Mouse (Mus musculus) telencephalon, adult 2 months (tissue): ENCODE measurements at regions not wholly inside any gene's neighbourhood (a gene's known extent, or its start where the extent isn't known, plus 50 kb on each side); places are given as distances from the start of the nearest gene placed in this dataset.
A peak's percentile ranks its signal among the peaks of the same experiment; 100 is the strongest.
"Not testable (repeated sequence)": the region's sequence is repeated elsewhere in the genome, so short reads cannot be mapped to it uniquely, and the experiment has no call there.

ENCODE experiments used
- DNase-seq: peaks from one replicate; pipeline ENCODE4 v3.0.0-alpha.2; 2011; ENCODE audit warnings: low read depth, low spot score

- peak; percentile 29 for DNase-seq
Measured at GRCm38 (mm10) chr8:35123196-35123621, 642.4 kb upstream of the Gm19410 start.

GRCm38 (mm10) chr8:35125179-35125578, 640.4 kb upstream of the Gm19410 start:
- no peak for DNase-seq

DNA sequence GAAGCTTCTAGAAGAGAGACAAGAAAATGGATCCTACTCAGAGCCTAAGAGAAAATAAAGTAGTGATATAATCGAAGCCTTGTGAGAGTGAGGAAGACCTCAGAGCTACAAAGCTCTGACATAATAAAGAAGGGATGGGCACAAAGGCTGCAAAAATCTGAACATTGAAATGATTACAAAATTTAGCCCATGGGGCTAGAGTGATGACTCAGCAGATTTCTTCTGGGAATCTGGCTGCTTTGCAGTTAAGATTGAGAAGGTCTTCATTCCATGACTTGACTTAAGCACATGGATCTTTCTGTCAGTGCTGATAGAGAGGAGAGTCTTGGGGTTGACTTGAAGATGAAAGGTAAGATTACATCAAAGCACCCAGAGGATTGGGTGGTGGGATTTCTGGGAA, 633.3 kb upstream of the Gm19410 start:
- no peak for DNase-seq

DNA sequence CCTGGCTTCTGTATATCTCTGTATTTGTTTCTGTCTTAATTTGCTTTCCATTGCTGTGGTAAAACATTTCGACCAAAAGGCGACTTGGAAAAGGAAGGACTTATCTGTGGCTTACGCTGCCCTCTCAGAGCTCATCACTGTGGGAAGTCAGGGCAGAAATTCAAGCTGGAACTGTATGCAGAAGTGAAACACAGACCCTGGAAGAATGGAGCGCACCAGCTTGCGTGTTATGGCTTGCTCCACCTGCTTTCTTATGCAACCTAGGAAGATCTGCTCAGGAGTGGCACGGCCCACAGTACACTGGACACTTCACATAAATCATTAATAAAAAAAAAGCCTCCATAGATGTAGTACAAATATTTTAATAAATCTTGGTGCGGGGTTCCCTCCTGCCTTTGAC, 630.0 kb upstream of the Gm19410 start:
- DNase-seq, result no peak

- no peak for DNase-seq
Measured at GRCm38 (mm10) chr8:35136643-35137042, 628.9 kb upstream of the Gm19410 start.

DNA sequence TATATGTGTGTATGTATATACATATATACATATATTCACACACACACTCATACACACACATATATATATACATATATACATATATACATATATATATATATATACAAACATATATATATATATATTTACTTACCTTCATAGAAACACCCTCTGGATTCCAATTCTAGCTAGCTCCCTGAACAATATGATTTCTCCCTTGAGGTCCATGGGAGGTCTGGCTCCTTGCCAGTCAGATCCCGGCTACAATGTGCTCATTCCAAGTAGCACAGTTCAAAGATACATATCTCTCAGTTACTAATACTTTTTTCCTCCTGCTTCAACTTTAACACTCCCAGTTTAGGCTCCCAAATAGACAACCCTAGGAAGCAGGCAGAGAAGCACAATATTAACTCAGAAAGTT, 624.8 kb upstream of the Gm19410 start:
- DNase-seq, result no peak

DNA sequence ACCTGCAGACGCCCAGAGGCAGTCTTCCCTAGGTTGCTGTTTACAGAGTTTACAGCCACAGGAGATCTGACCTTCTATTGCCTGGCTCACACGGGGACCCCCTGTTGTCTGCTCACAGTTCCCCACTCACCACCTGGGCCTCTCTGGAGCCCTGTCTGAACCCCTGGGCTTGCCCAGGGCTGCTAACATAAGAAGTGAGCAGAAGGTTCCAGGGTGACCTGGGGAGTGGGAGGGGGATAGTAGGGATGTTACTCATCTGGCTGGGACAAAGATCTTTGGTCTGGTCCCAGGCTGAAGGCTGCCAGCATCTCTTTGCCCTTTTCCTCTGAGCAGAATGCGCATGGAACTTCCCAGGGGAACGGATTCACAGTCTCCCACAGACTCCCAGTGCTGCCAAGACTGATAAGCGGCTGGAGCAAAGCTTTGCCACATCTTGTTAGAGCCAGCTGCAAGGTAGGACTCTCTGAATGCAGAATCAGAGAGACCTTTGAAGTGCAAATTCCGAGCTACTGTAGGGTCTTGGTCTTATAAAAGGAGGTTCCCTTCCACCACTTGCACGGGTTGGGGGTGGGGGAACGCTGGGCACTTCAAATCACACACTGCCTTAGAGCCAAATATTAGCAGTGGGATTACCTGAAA, 622.5 kb upstream of the Gm19410 start:
- DNase-seq, result no peak

- no peak for DNase-seq
Measured at GRCm38 (mm10) chr8:35143684-35144083, 621.9 kb upstream of the Gm19410 start.

- no peak for DNase-seq
Measured at GRCm38 (mm10) chr8:35144401-35144800, 621.2 kb upstream of the Gm19410 start.

GRCm38 (mm10) chr8:35147481-35147880, 618.1 kb upstream of the Gm19410 start:
- DNase-seq, result no peak

DNA sequence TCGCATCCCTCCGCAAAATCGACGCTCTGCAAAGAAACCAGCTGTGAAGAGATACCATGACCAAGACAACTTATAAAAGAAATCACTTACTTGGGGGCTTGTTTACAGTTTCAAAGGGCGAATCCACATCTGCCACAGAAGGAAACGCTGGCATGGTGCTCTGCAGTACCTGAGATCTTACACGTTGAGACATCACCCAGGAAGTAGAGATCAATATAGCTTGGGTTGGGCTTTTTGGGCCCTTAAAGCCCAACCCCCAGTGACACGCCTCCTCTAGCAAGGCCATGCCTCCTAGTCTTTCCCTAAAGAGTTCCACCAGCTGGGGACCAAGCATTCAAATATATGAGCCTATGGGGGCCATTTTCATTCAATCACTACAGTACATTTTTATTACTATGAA, 617.6 kb upstream of the Gm19410 start:
- DNase-seq, result no peak

DNA sequence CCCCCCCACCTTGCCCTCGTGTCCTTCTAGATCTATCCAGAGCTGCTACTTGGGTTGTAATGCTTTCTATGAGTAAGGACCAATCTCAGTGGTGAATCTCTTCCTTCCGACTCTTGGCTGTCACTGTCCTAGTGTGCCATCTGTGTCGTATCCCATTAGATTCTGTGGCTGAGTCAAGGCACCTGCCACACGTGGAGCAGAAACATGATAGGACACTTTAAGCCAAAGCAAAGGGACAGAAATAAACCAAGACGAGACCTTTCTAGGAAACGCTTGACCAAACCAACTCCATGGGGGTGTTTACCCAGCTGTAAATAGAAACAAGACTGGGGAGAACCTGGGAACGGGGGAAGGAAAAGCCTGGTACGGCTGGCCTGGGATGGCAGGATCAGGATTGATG, 613.0 kb upstream of the Gm19410 start:
- no peak for DNase-seq

DNA sequence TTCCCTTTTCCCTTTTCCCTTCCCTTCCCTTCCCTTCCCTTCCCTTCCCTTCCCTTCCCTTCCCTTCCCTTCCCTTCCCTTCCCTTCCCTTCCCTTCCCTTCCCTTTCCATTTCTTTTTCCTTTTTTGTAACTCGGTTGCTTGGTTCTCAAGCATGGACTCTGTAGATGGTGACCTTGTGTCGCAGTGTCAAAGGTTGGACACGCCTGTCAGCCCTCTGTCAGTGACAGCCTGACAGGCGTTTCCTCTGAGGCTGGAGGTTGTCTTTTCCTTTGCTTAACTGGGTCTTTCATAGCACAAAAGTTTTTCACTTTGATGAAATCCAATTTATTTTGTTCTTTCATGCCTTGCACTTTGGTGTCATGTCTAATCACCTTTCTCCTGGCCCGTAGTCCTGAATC, 609.3 kb upstream of the Gm19410 start:
- DNase-seq, result no peak

GRCm38 (mm10) chr8:35157711-35158110, 607.9 kb upstream of the Gm19410 start:
- peak; percentile 42 for DNase-seq

GRCm38 (mm10) chr8:35159329-35159728, 606.3 kb upstream of the Gm19410 start:
- no peak for DNase-seq

GRCm38 (mm10) chr8:35160230-35160629, 605.4 kb upstream of the Gm19410 start:
- no peak for DNase-seq

GRCm38 (mm10) chr8:35162166-35162565, 603.4 kb upstream of the Gm19410 start:
- DNase-seq, result not testable (repeated sequence)

GRCm38 (mm10) chr8:35166611-35167010, 599.0 kb upstream of the Gm19410 start:
- DNase-seq, result no peak

DNA sequence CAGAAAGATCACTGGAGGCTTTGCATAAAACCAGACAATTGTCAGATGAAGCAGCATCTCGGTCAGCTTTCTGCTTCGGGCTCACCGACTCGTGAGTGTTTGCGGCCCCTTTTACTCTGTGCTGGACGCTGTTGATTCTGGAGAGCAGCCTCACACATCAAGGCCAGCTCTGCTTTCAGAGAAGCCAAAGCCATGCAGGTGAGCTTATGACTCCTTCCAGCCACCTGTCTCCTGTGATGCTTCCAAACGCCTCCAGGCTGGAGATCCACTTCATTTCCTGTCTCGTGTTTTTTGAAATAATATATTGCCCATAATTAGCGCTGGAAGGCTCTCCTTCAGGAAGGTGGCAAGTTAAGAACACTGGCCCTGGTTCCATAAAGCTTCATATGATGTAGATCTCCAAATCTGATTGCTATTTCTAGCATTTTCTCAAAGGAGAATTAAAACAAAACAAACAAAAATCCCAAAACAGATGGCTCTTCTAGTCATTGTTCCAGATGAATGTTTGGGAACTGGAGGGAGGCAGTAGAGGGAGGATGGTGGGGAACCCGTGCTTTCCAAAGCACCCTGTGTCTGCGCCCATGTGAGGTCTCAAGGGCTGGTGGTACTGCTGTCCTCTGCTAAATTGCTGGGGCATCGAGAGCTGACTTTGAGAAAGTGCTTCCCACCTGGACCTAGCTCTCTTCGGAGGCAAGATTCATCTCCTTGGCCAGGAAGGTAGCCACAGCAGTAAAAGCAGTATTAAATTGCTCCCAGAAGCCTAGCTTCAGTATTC, 593.9 kb upstream of the Gm19410 start:
- no peak for DNase-seq

DNA sequence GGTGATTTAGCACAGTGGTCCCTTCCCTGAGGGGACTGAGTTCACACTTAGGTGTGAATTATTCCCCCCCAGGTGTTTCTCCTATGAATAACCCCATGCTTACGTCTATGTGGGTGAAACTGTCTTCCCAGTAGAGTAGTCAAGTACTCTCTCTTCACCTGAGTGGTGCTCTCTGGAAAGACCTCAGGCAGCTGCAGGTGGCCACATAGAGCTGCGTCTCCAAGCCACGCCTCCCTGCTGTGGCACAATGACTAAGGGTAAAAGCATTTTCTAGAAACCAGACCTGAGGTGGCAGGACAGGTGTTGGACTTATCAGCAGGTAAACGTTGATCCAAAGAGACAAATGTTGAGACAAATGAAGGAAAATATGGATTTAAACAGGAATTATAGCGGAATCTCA, 588.3 kb upstream of the Gm19410 start:
- DNase-seq, result no peak

DNA sequence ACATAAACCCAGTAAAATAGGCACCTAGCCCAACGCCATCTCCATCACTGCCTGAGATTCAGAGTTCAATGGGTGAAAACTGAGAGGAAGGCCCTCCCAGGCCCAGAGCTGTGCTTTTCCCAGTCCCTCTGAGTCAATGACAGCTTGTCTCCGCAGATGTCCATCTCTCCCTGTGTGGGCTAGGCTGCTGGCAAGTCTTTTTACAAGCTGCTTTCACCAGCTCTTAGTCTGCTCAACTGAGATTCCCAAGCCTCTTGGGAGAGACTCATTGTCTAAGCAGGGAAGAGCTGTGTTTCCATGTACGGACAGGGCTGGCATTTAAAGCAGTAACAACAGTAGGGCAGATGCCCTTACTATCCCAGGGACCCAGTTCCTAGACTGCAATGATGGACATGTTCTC, 585.5 kb upstream of the Gm19410 start:
- no peak for DNase-seq

DNA sequence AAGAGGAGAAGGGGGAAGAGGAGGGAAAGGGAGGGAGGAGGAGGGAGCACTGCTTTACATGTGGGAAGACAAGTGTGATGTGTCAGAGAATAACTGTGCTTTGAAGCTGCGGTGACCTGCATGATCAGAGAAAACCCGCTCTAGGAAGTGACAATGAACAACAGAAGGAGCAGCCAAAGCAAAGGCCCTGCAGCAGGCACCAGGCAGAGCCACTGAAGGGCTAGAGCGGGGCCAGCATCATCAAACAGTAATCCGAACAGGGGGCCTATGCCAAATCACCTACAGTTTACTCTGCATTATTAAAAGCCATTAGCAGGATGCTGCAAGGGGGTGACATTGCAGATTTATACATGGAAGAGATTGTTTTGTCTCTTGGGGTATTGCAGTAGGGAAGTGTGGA, 583.4 kb upstream of the Gm19410 start:
- no peak for DNase-seq

DNA sequence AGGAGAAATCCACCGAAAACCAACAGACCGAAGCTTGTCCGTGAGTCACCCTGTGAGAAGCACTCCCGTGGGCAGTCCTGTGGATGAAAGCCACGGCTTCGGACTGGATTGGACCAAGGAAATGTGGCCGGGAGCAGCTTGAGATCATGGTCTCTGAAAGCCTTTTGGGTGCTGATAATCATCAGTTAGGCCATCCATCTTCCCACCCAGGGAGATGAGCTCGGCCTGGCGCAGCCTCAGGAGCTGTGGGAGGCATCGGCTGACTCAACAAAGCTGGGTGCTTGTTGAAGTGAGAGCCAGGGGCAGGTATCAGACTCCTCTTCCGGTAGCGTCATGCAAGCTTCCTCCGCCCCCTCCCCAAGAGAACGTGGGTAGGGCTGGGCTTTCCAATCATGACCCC, 582.2 kb upstream of the Gm19410 start:
- no peak for DNase-seq
